Mouse (Mus musculus) monocyte, adult 5-6 weeks (primary cell): ENCODE measurements around the gene Igfbp5. TPM values are rescaled to one million over a fixed set of nuclear protein-coding genes. Genes with fewer than 3 reads are reported as not detected.

Experiments
- ATAC-seq: fragments of 153-309, 156-312 bp; replicated peaks from 2 replicates; pipeline ENCODE4 v1.8.0; 2017; ENCODE audit warnings: mild to moderate bottlenecking; ENCODE audit not compliant: low TSS enrichment, insufficient number of reproducible peaks, severe bottlenecking, poor library complexity, low FRiP score
- total RNA-seq: library from RNA; stranded (forward); fragments of 200-1000, 200-491, 200-594 nt; gene quantifications from 3 replicates; pipeline ENCODE4 v1.2.3, GENCODE M21; 2017

Gene Igfbp5
- total RNA-seq, 1 experiment from 2014 or later = 0.19 TPM

DNA sequence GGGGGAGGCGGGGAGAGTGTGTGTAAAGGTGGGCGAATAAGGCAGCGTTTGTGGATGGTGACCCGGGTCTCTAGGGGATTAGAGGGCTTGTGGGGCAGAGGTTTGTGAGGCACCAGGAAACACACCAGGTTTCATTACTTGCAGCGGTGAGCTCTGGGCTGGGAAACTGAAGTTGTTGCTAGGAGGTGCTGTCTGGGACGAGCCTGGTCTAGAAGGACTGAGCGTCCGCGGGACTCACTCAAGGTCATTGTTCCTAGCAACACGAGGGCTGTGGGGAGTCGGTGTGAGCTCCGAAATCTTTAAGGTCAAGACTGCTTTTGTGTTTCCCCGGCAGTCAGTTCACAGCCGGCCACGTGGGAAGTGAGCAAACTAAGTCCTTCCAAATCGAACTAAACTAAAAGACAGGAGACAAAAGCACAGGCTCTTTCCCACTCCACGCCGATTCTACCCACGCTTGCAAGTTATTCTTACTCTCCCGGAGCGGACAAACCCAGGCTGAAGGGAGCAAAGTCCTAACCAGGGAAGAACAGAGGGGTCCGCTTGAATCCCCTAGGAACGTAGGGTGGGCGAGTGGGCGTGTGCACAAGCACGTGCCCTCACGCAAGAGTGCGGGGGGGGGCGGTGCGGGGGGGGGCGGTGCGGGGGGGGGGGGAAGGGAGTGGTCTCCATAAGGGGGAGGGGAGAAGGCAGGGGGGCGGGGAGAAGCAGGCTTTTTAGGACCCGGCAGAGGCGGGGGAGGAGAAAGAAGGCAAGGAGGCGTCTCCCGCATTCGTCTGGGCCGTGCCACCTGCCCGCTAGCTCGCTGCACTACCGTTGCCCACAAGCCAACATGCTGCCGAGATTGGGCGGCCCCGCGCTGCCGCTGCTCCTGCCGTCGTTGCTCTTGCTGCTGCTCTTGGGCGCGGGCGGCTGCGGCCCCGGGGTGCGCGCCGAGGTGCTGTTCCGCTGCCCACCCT lies 50.7 kb downstream of the Igfbp5 start, which contains the start of gene Igfbp2:
TSS of gene Igfbp2 (plus strand) at position 753 of the 956 bp plus-strand sequence.
- ATAC-seq = no peak

DNA sequence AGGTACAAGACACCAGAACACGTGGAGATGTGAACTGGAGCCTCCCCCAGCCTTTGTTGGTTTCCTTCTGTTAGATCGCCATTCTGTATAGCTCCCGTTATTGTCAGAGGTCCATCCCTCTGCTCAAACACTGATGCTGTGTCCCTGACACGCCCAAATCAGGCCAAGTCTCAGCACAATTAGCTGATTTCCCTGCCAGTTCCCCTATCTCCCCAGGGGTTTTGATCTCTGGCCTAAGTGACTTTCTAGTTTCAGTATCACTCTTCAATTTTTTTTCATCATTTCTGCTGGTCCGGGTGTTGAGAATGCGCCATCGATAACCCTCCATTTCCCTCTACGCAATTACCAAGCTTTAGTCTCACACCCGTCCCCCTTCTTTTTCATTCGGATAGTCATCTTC lies 51.8 kb downstream of the Igfbp5 start:
- no peak for ATAC-seq

GRCm38 (mm10) chr1:72819995-72820394 lies 54.7 kb downstream of the Igfbp5 start:
- ATAC-seq = no peak

DNA sequence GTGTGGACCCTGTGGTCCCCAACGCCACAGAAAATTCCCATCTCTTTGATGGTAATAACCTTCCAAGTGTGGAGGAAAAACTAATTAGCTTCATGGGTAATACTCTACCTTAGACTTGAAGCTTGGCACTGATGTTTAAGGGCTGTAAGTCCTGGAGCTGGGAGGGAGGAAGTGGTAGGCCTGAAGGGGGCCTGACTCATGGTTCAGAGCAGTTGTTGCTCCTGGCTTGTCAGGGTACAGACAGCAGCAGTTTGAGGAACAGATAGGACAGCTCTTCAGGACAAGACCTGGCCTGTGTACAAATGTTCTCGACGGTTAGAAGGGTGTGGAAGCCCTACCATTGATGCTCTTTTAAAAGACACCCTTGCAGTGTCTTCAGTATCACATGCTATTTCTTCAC lies 59.1 kb downstream of the Igfbp5 start:
- no peak for ATAC-seq

- ATAC-seq = no peak
Measured at GRCm38 (mm10) chr1:72815184-72815583, 59.5 kb downstream of the Igfbp5 start.

DNA sequence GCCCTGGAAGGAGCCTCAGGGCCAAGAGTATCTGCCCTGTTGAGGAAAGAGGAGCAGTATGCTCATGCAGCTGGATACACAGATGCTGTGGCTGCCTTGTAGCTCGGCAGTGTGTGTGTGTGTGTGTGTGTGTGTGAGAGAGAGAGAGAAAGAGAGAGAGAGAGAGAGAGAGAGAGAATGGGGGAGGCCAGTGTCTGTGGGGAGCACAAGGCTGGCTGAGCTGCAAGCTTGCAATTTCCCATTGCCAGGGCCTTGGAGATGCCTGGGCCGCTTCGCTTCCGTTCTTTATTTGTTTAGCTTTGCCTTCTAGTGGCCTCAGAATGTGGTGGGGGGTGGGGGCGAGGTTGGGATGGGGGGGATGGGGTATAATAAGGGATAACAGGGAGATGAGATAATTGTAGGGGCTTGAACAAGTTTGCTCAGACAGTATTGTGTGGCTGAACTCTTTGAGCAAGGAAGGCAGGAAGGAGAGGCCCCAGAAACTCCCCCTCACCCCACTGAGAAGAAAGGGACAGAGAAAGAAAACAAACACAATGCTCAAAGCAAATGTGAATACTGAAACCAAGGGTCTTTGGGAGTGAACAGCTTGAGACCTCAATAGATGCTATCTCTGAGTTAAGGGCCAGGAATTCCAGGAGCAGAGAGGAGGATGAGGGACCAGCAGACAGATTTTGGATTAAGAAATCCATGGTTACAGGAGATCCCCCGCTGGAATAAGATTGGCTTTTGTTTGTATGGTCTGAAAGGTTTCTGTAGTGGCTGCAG lies 60.9 kb downstream of the Igfbp5 start:
- ATAC-seq = no peak

DNA sequence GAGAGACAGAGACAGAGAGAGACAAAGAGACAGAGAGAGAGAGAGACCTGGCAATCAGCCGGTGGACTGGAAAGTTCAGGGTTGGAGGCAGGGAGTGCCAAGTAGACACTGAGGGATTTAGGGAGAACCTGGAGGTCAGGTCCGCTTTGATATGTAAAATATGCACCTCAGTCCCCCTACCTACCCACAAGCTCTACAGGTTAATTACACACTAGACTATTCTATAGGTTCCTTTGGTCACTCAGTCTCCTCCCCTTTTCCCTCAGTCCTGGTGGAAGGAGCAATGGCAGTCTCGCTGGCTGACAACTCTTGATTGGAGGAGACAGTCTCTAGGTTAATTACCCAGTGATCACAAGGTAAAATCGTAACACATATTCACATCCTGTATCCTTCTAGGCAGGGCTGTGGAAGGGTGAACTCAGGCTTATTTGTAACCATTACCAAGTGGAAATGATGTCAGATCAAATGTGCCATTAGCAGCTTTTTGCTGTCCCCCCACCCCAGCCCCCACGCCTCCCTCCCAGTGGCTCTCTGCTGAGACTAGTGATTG lies 61.5 kb downstream of the Igfbp5 start:
- ATAC-seq = no peak

DNA sequence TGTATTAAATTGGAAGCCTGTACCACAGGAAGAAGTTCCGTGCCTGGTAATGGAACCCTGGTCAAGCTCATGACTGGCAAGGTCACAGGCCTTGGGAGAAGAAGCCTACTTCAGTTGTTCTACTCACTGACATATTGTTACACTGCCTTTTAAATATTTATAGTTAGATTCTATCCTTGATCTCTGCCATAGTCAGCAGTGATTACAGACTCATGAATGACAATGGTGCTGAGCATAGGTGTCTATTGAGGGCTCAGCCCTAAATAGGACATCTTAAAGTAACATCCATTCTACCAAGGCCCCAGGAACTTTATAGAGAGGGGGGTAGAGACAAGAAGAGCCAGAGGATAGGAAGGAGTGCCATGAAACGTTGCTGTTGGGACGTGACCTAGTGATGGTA lies 63.6 kb downstream of the Igfbp5 start:
- ATAC-seq = no peak

DNA sequence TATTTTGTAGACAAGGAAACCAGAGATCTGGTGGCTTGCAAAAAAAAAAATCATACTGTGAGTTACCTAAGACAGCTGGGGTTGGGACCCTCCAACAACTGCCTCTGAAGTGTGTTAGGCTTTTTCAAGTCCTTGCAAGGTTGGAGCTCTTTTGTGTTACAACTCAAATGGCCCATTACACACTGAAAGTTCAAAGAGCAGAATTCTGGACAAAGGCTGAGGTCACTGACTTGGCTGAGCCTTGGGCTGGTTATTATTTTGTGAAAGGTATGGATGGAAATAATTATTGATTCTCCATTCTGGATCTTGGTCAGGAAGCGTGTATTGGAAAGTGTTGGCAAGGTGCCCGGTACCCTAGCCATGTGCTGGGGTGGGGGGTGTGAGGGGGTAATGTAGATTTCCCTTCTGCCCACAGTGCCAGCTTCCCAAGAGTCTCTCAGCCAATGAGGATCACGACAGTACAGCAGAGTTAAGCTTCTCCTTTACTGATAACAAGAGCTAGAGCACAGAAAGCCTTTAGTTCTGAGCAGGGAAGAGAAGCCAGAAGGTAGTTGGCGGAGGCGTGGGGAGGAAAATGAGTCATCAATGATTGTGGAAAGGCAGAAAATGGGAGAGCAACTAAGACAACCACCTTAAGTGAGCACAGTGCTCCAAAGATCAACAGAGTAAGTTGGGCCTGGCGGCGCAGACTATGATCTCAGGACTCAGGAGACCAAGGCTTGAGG lies 64.6 kb downstream of the Igfbp5 start:
- ATAC-seq = no peak

GRCm38 (mm10) chr1:72809304-72809703 lies 65.4 kb downstream of the Igfbp5 start:
- ATAC-seq = no peak

Other genes starting within 250 kb of the Igfbp5 start
- not detected in 3 replicates for gene Ankar, start 174.3 kb downstream of the Igfbp5 start, total RNA-seq
- gene Rpl37a, start 163.6 kb downstream of the Igfbp5 start, total RNA-seq = 508 to 670 TPM (median 625 TPM) in 3 replicates
- gene Igfbp2, start 50.4 kb downstream of the Igfbp5 start, total RNA-seq = not detected in 3 replicates
- gene Tnp1, start 141.0 kb upstream of the Igfbp5 start, total RNA-seq = 2.3 TPM in 1 of 3 replicates, not detected in the others